Mouse (Mus musculus) megakaryocyte-erythroid progenitor cell, adult 5-6 weeks (primary cell): ENCODE results near the gene Ndufc1. TPM values are rescaled to one million over a fixed set of nuclear protein-coding genes. Genes with fewer than 3 reads are reported as not detected.
A peak's percentile ranks its signal among the peaks of the same experiment; 100 is the strongest.
"Not testable (repeated sequence)": the region's sequence is repeated elsewhere in the genome, so short reads cannot be mapped to it uniquely, and the experiment has no call there.

Experiments
- ATAC-seq: replicated peaks from 2 replicates; pipeline ENCODE4 v1.8.0; 2016; ENCODE audit warnings: mild to moderate bottlenecking, inconsistent platforms; ENCODE audit not compliant: severe bottlenecking, poor library complexity, low FRiP score, low TSS enrichment
- total RNA-seq, 2 experiments: library from RNA; stranded (forward) in 1 of 2; stranded (reverse) in 1 of 2; fragments of 200-1000, 215-1000 nt in 1 of 2; fragments of >200 nt in 1 of 2; fragmentation: Nextera tagmentation in 1 of 2; gene quantifications; 2 replicates each; pipeline ENCODE4 v1.2.3; 2014 to 2017

Ndufc1 gene
- total RNA-seq, 2 experiments from 2014 or later, result 64.5 to 323 TPM

DNA sequence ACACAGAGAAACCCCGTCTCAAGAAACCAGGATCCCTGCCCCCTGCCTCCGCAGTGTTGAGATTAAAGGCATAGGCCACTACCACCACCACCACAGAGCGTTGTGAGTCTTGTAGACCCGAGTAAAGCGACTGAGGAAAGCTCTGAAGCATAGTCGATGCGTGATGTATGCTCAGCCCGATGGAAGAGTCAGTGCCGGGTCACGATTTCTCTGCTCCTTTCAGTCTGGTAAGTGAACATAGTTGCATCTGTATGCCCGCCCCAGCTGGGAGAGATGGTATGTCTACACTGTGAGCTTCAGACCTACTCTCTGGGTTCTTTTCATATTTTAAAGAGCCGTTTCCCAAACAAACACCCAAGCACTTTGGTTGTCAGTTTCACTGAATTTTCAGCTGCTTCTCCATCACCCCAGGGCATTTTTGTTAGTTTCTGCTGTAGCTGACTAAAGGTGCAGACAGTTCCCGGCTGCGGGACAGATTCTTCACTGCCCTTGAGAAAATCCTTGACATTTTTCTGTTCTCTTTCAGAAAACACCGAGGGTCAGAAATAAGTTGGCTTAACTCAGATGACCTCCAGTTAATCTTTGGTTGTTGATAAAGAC is 11.0 kb downstream of the Ndufc1 start:
- ATAC-seq, result no peak

DNA sequence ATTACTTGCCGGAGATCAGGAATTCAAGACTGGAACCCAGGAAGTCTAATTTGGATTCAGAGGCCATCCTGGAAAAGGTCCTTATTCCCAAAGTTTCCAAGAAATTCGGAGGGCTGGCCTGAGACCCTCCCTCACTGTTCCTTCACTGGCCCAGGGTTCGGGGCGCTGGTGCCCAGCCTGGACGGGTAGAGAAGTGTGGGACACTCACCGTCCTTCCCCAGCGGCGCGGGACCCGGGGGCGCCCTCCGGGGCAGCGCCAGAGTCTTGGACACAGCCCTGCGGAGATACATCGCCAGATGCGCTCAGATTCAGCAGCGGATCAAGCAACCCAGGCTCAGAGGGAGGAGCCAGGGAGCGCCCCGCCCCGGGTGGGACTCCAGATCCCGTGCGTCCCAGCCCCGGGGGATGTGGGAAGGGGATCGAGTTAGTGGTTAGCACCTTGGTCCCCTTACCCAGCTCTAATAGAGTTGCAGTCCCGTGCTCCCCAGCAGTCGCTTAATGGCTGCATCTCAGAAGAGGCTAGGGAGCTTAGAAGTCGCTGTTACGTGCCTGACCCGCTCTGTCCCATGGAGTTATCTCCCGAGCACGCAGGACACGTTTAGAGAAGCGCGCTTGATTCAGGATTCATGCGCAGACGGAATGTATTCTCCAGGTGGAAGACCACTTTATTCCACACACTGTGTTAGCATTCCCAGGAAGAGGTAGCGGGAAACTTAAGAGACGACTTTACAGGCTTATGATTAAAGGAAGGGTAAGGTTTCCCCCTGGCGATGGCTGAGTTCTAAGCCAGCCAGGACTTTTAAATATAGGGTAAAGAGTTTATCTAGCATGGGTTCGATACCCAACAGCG is 12.3 kb downstream of the Ndufc1 start, which contains the start of gene Mgarp:
Gene Mgarp (minus strand): TSS at position 520 of the 850 bp plus-strand sequence.
- ATAC-seq, result peak; percentile 92

DNA sequence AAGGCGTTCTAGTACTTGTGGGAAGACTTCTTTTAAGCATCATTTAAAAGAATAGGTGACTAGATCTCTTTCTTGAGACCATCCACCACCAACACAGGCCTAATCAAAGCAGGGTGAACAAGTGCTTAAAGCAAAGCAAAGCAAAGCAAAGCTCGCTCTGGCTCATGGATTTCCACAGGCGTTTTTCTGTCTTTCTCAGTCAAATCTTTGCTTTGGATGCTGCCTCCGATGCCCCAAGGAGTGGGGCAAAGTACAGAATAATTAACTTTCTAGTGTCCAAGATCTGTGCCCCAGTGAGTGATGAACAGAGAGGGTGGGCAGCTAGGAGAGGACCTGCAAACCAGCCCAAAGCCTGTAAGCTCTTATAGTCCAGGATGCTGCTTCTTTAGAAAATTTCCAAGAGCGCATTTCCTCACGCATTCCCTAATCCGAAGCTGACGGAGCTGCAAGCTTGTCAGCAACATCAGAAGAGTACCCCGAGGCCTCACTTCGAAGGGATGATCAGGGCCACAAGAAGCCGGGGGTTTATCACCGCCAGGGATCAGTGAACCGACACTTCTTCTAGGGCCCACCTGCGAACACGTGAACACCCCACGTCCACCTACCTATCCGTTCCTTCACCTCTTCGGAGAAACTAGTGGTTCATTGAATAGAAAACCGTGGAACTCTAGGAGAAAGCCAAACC is 13.2 kb downstream of the Ndufc1 start:
- ATAC-seq, result no peak

DNA sequence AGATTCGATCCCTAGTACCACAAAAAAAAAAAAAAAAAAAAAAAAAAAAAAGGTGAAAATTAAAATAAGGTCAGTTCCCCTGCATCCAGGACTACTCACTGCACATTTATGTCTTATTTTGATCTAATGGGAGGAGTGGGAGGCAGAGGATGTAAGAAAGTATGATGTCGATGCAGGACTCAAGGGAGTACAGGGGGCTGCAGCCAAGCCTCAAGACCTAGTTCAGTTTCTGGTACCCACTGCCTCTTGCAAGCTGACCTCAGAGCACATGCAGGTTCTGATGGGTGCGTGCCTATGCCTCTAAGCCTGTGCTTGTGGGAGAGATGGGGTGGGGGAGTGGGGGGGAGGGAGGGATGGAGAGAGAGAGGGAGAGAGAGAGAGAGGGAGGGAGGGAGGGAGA is 13.9 kb downstream of the Ndufc1 start:
- no peak for ATAC-seq

DNA sequence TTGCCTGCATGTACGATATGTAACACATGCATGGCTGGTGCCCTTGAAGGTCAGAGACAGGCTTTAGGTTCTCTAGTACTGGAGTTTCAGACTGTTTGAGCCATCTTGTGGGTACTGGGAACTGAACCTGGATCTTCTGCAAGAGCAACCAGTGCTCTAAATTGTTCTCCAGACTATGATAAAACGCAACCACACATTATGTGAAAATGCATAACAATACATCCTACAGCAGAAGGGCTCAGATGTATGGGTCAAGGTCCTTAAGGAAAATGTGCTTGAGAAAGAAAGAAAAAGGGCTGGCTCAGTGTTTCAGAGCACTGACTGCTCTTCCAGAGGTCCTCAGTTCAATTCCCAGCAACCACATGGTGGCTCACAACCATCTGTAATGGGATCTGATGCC is 15.1 kb downstream of the Ndufc1 start:
- ATAC-seq, result no peak

DNA sequence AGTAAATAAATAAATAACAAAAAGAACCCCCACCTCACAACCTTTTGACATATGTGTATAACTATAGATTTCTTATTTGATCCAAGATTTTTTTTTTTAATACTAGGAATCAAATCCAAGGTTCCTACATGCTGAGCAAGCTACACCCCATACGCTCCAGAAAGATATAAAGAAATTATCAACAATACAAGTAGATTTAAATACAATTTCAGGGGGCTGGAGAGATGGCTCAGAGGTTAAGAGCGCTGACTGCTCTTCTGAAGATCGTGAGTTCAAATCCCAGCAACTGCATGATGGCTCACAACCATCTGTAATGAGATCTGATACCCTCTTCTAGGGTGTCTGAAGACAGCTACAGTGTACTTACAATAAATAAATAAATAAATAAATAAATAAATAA is 15.8 kb downstream of the Ndufc1 start:
- not testable (repeated sequence) for ATAC-seq

DNA sequence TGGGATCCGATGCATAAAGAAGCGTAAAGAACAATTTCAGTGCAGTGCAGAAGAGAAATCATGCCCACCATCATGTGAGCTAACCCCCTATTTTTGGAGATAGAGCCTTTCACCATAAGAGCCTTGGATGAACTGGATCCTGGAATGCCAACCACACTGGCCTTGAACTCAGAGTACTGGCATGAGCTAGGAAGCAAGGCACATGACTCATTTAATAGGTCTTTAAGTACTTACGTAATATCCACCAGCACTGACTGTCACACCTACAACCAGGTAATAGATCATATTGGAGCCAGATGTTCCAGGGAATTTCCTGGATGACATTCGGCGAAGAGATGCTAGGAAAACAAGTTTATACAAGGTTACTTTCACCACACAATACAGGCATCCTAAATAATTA is 17.2 kb downstream of the Ndufc1 start:
- ATAC-seq, result no peak

DNA sequence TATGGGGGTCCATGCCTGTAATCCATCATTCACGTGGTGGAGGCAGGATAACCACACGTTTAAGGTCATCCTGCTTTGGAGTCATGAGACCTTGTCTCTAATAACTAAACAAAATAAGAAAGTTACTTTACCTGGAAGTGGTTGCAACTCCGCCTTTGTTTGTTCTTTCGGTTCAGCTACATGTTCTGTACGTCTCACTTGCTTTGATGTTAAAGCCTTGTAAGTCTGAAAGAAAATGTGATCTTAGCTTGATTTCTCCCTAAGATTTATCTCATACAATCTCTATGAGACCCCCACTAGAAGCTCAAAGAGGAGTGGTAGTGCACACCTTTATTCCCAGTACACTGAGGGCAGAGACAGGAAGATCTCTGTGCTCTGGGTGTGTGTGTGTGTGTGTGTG is 17.7 kb downstream of the Ndufc1 start:
- ATAC-seq, result no peak

DNA sequence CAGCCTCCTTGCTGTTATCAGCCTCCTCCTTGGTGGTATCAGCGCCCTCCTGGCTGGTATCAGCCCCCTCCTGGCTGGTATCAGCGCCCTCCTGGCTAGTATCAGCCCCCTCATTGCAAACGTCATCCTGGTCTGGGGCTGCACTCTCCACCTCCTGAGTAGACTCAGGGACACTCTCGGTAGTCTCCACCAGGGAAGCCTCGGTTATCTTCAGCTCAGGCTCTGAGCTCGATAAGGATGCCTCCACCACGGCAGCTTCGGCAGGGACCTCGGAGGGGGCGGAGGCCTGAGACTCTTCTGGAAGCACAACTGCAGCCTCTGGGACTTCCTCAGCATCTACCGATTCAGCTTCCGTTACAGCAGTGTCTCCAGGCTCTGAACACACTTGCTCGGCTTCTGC is 19.9 kb downstream of the Ndufc1 start:
- ATAC-seq, result peak; percentile 100

DNA sequence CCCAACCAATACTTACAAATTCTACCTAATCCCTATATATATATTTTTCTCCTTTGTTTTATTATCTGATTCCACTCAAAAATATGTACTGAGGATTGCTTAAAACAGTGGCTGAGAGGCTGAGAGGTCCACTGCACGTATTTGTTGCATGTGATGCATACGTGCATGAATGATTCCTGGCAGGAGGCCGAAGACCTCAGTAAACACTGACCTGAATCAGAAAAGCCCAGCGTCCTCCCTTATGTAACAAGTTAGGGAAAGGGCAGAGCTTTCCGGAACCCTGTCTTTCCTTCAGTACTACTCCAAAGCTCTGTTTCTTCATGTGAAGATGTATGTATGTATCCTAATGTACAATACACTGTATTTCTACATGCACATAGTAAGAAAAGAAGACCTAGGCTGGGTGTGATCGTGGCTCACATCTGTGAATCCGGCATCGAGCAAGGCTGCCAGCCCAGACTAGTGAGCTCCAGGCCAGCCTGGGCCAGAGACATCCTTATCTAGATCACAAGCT is 20.9 kb downstream of the Ndufc1 start:
- ATAC-seq, result no peak

DNA sequence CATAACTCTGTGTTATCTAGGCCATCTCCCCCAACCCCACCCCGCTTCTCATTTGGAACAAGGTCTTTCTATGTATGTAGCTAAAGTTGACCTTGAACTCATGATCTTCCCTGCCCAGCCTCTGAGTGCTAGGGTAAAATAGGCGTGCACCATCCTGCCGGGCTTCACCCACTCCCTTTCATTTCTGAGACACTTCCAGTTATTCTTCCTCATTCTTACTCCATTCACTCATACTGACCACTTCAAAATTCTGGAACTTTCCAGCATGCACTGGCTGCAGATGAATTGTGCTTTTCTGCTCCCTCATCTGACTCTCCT is 21.7 kb downstream of the Ndufc1 start:
- ATAC-seq, result no peak

DNA sequence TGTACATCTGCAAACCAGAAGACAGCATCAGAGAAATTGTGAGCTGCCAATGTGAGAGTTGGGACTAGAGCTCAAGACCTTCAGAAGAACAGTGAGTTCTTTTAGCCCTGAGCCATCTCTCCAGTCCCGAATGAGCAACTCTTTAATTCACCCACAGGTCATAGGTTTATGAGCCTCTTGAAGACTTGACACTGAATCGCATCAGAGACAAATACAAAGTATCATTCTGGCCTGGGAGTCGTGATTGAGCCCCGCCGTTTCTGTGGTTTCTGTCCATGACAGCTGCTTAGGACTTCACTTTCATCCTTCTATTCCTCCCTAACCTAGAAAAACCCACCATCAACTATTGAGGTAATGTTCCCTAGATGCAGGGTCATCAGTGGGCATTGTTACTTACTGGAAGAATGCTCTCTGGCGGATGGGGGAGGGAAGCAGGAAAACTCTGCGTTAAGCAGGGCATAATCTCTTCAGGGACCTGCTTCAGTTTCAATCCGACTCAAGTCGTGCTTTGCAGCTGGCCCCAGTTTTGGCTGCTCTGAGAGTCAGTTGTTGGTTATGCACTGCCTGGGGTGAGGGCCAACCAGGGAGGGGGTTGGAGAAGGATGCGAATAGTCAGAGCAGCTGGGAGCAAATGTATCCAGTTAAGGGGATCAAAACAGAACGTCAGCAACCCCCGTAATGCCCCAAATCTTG is 22.2 kb downstream of the Ndufc1 start:
- no peak for ATAC-seq

DNA sequence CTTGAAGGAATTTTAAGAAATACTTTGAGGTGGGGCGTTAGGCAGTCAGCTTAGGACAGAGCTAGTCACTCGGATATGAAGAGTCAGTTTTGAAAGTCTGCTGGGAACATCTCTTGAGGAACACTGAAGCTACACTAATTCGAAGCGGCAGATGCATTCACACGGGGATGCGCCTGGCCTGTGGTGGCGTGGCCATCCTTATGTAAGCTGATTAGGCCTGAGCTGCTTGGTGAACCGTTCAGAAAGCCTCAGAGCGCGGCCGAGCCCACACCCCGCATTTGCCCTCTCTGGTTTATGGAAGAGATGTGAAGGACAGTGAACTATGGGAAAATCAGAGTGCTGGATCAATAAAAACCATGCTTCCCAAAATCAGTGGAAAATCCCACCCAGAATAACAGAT is 25.4 kb downstream of the Ndufc1 start:
- no peak for ATAC-seq

DNA sequence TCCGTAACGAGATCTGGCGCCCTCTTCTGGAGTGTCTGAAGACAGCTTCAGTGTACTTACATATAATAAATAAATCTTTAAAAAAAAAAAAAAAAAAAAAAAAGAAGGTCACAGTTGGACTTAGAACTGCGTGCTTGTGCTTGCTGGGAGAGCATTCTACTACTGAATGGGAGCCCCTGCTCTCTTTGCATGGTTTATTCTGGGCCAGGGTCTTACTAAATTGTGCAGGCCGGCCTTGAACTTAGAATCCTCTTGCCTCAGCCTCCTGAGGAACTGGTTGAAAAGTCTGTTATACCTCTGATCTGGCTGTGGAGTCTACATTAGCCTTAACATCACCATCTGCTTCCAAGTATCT is 28.2 kb downstream of the Ndufc1 start:
- ATAC-seq, result no peak

DNA sequence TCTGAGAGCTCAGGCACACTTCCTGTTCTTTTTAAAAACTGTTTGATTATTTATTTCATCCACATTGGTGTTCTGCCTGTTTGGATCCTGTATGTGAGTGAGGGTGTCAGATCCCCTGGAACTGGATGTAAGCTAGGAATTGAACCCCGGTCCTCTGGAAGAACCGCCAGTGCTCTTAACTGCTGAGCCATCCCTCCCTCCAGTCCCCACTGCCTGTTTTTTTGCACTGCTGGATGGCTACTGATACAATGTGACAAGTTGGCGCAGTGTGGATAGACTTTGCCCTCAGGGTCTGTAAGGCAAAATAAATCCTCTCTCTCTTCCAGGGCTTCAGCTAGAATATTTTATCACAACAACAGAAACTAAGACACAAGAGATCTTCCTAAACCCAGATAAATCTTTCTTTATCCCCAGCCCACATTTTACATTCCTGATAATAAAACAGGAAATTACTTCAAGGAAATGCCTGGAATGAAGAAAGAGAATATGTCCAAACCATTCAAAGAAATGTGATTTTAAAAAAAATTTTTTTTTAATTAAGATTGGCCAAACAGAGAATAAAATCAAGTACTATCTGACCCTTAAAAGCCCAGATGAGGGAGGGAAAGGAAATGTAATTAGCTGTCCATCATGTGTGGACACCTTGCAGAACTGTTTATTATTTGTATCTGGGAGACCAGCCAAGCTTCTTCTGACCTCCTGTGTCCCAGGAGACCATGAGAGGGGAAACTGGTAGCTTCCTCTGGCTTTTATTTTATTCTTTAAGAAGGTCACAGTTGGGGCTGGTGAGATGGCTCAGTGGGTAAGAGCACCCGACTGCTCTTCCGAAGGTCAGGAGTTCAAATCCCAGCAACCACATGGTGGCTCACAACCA is 28.8 kb downstream of the Ndufc1 start:
- no peak for ATAC-seq

DNA sequence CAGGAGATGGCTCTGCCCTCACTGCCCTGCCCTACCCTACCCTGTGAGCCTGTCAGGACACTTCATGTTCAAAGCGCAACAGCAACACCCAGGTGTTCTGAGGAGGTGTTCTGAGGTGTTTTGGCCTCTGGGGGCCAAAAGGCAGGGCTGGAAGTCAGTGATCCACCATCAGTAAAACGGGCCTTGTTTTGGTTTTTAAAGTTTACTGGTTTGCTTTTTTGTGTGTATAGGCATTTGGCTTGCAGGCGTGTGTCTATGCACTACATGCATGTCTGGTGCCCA is 30.2 kb downstream of the Ndufc1 start:
- no peak for ATAC-seq

DNA sequence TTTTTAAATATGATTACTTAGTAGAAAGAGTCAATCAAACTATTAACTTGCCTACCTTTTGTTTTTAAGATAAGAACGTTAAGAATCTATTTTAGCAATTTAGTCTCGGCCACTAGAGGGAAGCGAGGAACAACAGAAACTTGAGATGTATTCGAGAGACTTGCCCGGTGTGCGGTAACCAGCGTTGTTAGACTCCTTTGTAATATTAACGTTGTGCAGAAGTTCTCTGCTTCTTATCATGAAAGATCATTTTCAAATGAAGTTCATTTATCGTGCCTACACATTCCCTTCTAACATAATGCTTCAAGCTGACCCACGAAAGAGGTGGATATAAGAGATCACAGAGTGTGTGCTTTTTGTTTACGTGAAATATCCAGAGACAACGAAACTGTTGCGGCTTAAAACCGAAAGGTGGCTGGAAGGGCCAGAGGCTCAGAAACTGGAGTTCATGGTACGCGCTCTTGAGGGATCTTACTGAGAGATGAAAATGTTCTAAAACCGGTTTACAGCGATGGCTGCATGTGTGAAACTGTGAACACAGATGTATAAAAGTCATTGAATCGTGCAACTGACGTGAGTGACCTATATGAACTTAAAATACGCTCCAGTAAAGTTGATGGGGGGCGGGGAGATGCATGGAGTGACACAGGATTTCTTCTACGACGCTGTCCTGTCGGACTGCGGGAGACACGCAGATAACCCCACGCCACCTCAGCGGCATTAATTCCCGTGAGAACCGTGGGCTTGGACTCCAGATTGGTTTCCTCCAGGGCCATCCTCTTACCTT is 30.7 kb downstream of the Ndufc1 start:
- peak; percentile 68 for ATAC-seq
